Mouse (Mus musculus) hindbrain, embryonic 13.5 days (tissue): ENCODE measurements at regions not wholly inside any gene's neighbourhood (a gene's known extent, or its start where the extent isn't known, plus 50 kb on each side); places are given as distances from the start of the nearest gene placed in this dataset.

Source experiments
- ATAC-seq: fragments of 200-750 bp; cut with Nextera tagmentation; 2 replicates; pipeline ENCODE4 v1.8.0; 2017; ENCODE audit warnings: moderate TSS enrichment; ENCODE audit not compliant: low FRiP score
- H3K27ac ChIP-seq: fragments of 300-500 bp; sonication (generic); 2 replicates; pipeline ENCODE4 v1.5.1; 2015; ENCODE audit warnings: inconsistent platforms, mild to moderate bottlenecking, moderate library complexity
- H3K27me3 ChIP-seq: fragments of 300-500 bp; sonication (generic); 2 replicates; pipeline ENCODE4 v1.6.1; 2015; ENCODE audit warnings: mild to moderate bottlenecking, inconsistent platforms
- H3K36me3 ChIP-seq: fragments of 300-500 bp; sonication (generic); 2 replicates; pipeline ENCODE4 v1.6.1; 2015; ENCODE audit warnings: mild to moderate bottlenecking, inconsistent platforms
- H3K4me1 ChIP-seq: fragments of 300-500 bp; sonication (generic); replicated peaks from 2 replicates; pipeline ENCODE4 v1.6.1; 2015; ENCODE audit warnings: inconsistent platforms
- H3K4me2 ChIP-seq: fragments of 300-500 bp; sonication (generic); 2 replicates; pipeline ENCODE4 v1.6.1; 2015; ENCODE audit warnings: inconsistent platforms, mild to moderate bottlenecking, moderate library complexity
- H3K4me3 ChIP-seq: fragments of 300-500 bp; sonication (generic); 2 replicates; pipeline ENCODE4 v1.5.1; 2015; ENCODE audit warnings: mild to moderate bottlenecking, inconsistent platforms
- H3K9ac ChIP-seq: fragments of 300-500 bp; sonication (generic); 2 replicates; pipeline ENCODE4 v1.6.1; 2015; ENCODE audit warnings: mild to moderate bottlenecking, inconsistent platforms
- H3K9me3 ChIP-seq: fragments of 300-500 bp; sonication (generic); 2 replicates; pipeline ENCODE4 v1.6.1; 2016; ENCODE audit warnings: inconsistent platforms
- WGBS: fragments of 180-500 bp; shearing (Covaris S2); methylation state at CpG from one replicate; pipeline ENCODE4 v1.1.7; 2015; 5-methylcytosine and 5-hydroxymethylcytosine counted together

DNA sequence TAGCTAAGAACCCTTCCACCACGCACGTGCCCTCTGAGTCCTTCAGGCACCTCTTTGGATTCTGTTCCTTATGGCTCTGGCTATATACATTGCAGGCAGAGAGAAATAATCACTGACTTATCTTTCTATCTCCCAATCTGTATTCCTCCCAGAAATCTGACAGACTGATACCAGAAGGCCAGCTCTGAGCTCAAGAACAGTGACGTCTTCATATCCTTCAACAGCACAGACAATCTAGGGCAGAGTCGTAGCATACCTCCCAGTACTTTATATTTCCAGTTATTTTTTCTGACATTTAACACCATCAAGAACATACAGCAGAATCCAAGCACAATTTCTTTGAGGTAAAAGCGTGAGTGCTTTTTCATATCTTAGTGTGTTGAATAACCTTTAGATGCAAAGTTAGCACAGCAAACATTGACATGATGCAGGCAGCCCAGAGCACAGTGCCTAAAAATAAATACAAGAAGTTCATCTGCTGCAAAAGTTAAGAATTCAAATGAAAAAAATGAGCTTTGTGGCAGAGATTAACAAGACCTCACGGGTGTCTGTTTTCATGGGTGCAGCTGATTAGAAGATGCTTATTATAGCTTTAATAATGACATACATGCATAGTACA lies 358.1 kb upstream of the Satb1 start:
- 92% methylated on average over 6 of the region's 6 CpGs for WGBS
- no peaks in the 10 kb centered on the region for H3K27me3 ChIP-seq
- no peaks in the 10 kb centered on the region for H3K9me3 ChIP-seq
- H3K27ac ChIP-seq = no peak overlapping the region
- no peaks in the 10 kb centered on the region for H3K36me3 ChIP-seq
- no peak for ATAC-seq
- H3K4me1 ChIP-seq = no peaks in the 10 kb centered on the region
- H3K9ac ChIP-seq = no peak overlapping the region
- H3K4me2 ChIP-seq = no peak overlapping the region
- no peak overlapping the region for H3K4me3 ChIP-seq

DNA sequence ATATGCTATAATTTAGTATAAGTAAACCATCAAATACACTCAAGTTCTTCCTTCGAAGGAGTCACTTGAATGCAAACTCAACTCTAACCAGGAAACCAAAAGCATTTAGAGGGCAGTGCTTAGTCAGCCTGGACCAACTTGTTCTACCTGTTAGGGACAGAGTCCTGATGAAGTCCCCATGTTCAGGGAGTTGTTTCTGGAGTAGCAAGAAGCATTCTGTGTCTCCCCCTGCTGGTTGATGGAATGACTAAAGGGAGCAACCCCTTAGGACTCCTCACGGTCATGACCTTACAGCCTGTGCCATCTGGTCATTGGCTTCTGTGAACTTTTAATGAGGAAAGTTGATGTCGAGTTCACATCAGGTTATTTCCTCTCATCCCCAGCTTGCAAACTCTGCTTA lies 349.6 kb upstream of the Satb1 start:
- Histone ChIP-seq H3K9me3 (0 out of 2 replicates have a peak, but pooled peaks cover 4% of the 10 kb centered on the region), H3K4me3 (no peak overlapping the region), H3K4me2 (no peak overlapping the region), H3K27me3 (no peaks in the 10 kb centered on the region), H3K27ac (no peak overlapping the region), H3K36me3 (no peaks in the 10 kb centered on the region), H3K4me1 (no peaks in the 10 kb centered on the region), H3K9ac (no peak overlapping the region)
- ATAC-seq = no peak
- 50% methylated on average over 3 of the region's 3 CpGs for WGBS

DNA sequence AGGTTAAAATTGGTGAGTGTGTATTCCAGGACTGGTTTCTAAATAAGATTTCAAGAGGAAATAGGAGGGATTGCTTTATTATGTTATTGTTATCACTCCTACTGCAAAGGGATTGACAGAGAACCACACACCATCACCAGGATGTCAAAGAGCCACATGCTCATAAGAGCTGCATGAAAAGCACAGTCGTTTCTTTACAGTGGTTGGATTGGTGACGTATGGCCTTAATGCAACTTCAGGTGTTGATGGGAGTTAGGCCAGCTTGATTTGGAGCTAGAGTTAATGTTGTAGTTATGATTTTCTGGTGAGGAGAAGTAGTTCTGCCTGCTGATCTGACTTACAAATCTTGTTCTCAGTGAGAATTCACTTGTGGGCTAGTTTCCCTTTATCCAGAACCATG lies 344.9 kb upstream of the Satb1 start:
- H3K4me2 ChIP-seq = no peak overlapping the region
- no peaks in the 10 kb centered on the region for H3K36me3 ChIP-seq
- ATAC-seq = no peak
- no peaks in the 10 kb centered on the region for H3K27me3 ChIP-seq
- no peak overlapping the region for H3K9ac ChIP-seq
- no peak overlapping the region for H3K27ac ChIP-seq
- H3K4me1 ChIP-seq = no peaks in the 10 kb centered on the region
- H3K9me3 ChIP-seq = 0 out of 2 replicates have a peak, but pooled peaks cover 4% of the 10 kb centered on the region
- no peak overlapping the region for H3K4me3 ChIP-seq
- 84% methylated on average over 2 of the region's 2 CpGs for WGBS

DNA sequence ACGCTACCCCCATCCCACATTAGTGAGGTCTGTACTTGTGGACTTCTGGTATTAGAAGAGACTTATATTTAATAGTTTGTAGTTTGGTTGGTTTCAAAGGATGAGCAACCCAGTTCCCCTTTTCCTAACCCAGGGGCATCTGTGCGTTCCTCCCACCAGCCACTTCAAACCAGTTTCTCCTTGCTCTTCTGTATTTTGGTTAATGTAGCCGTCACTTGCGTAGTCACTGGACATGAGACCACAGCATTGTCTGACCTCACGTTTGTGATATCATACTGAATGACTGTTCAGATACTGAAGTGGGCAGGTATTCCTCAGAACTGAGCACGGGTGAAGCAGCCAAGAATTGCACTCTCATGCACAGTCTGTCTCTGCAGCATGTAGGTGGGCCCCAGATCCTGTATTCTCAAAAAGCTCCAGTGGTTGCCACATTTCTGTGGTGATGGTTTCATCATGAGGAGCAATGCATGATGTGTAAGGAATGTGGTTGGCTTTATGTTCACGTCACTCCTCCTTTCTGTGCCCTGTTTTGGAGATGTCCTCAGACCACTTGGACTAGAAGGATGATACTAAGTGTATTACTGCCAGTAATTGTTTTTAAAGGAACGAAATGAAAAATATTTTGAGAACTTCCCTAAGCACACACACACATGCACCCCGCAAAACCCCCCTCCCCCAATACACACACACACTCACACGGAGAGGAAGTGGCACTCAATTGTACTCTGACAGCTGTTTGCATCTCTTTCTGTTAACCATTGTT lies 335.2 kb upstream of the Satb1 start:
- H3K9me3 ChIP-seq = no peaks in the 10 kb centered on the region
- H3K4me3 ChIP-seq = no peak overlapping the region
- H3K4me2 ChIP-seq = no peak overlapping the region
- ATAC-seq = no peak
- H3K27ac ChIP-seq = no peak overlapping the region
- WGBS = 90% methylated on average over 10 of the region's 10 CpGs
- no peaks in the 10 kb centered on the region for H3K4me1 ChIP-seq
- no peaks in the 10 kb centered on the region for H3K36me3 ChIP-seq
- H3K9ac ChIP-seq = no peak overlapping the region
- H3K27me3 ChIP-seq = no peaks in the 10 kb centered on the region

DNA sequence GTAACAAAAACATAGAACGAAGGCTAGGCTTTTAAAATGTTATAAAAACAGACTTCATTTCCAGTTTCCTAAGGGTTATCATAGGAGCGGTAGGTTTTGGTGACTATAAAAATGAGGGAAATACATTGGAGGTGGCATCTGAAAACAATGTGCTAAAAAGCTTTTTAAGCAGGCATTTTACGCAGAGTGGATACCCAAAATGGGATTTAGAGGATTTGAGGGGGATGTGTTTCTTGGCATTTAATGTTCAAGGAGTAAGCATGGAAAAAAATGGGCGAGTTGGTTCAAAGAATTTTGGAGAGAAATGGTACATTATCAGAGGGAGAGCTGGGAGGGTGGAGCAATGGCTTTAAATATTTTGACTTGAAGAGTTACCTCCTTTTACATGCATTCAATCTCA lies 334.6 kb upstream of the Satb1 start:
- no peak overlapping the region for H3K4me2 ChIP-seq
- H3K9ac ChIP-seq = no peak overlapping the region
- H3K27ac ChIP-seq = no peak overlapping the region
- H3K27me3 ChIP-seq = no peaks in the 10 kb centered on the region
- H3K4me1 ChIP-seq = no peaks in the 10 kb centered on the region
- no peaks in the 10 kb centered on the region for H3K36me3 ChIP-seq
- no peak for ATAC-seq
- no peak overlapping the region for H3K4me3 ChIP-seq
- WGBS = 94% methylated on average over 4 of the region's 4 CpGs
- H3K9me3 ChIP-seq = no peaks in the 10 kb centered on the region

DNA sequence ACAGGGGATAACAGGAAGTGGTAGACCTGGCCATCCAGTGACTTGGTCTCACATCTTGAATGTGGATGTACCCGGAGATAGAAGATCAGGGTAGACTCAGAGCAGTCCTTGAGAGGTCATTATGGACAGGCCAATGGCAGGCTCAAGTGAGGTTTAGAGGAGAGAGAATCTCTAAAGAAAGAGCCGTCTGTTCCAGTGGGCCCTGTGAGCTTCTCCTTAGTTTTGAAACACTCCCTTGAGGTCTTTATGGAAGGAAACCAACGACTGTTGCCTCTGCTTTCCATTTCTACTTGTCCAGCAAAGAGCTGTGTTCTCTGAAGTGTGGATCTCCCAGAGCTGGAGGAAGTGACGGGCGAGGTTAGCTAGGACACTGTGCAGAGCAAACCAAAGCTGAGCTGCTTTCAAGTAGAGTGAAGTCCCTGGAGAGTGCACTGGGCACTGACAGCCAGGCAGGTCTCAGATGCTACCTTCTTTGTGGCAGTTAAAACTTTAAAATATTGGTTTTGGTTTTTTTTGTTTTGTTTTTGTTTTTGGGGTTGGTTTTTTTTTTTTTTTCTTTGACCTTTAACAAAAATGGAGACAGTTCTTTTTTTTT lies 332.9 kb upstream of the Satb1 start:
- no peaks in the 10 kb centered on the region for H3K36me3 ChIP-seq
- H3K4me1 ChIP-seq = no peaks in the 10 kb centered on the region
- H3K27me3 ChIP-seq = no peaks in the 10 kb centered on the region
- no peak overlapping the region for H3K4me2 ChIP-seq
- H3K4me3 ChIP-seq = no peak overlapping the region
- H3K9me3 ChIP-seq = no peaks in the 10 kb centered on the region
- no peak overlapping the region for H3K9ac ChIP-seq
- 85% methylated on average over 5 of the region's 5 CpGs for WGBS
- H3K27ac ChIP-seq = no peak overlapping the region
- ATAC-seq = no peak

DNA sequence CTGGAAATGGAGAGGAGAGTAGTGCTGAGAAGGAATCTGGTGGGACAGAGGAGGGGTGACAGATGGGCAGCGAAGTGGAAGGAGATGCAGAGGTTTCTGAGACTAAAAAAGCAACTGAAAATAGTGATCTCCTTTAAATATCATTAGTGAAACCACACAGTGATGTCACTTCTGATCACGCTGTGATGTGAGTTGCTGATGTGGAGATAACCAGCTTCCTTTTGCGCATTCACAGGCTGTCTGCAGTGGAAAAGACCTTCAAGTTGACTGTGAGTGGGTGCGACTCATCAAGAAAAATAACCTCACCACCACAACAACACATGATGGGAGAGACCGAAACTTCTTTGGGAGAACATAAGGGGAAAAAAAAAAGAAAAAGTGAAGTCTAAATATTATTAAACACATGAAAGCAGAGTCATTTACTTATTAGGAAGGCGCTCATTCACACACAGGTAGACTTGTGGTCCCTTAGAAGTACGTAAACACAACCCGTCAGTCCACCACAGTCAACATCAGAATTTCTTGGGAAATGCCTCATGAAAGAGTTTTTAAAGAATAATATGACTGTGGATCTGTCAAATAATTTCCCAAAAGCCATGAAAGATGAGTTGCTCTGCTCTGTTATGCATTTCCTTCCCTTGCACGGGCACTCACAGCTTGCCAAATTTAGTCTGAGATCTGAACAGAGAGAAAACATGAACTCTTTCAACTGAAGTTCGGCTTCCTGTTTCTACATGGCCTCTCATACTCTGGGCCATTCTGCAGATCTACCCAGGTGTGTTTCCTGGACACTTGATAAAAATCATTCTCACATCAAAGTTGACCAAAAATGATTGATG lies 329.7 kb upstream of the Satb1 start:
- no peaks in the 10 kb centered on the region for H3K27me3 ChIP-seq
- WGBS = 92% methylated on average over 10 of the region's 10 CpGs
- H3K9ac ChIP-seq = no peak overlapping the region
- H3K4me2 ChIP-seq = no peak overlapping the region
- H3K4me1 ChIP-seq = no peaks in the 10 kb centered on the region
- no peak overlapping the region for H3K27ac ChIP-seq
- H3K36me3 ChIP-seq = no peaks in the 10 kb centered on the region
- H3K9me3 ChIP-seq = no peaks in the 10 kb centered on the region
- no peak overlapping the region for H3K4me3 ChIP-seq
- no peak for ATAC-seq

DNA sequence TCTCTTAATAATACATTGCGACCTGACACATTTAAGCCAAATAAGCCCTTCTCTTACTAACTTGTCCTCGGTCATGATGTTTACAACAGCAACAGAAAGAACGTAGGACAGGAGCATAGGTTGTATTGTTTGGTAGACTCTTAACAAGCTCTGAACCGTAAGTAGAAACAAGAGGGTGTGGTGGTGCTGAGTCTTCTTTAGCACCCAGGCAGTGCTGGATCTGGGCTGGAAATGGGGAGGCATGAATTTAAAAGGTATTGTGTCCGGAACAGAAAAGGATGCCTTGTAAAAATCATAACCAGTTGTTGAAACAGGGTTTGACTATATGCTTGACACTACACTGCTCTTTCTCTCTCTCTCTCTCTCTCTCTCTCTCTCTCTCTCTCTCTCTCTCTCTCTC lies 317.4 kb upstream of the Satb1 start:
- H3K4me2 ChIP-seq = no peak overlapping the region
- H3K27ac ChIP-seq = no peak overlapping the region
- no peaks in the 10 kb centered on the region for H3K4me1 ChIP-seq
- H3K36me3 ChIP-seq = no peaks in the 10 kb centered on the region
- no peak for ATAC-seq
- no peak overlapping the region for H3K9ac ChIP-seq
- H3K27me3 ChIP-seq = no peaks in the 10 kb centered on the region
- H3K9me3 ChIP-seq = no peaks in the 10 kb centered on the region
- no peak overlapping the region for H3K4me3 ChIP-seq
- WGBS = 97% methylated on average over 5 of the region's 5 CpGs

DNA sequence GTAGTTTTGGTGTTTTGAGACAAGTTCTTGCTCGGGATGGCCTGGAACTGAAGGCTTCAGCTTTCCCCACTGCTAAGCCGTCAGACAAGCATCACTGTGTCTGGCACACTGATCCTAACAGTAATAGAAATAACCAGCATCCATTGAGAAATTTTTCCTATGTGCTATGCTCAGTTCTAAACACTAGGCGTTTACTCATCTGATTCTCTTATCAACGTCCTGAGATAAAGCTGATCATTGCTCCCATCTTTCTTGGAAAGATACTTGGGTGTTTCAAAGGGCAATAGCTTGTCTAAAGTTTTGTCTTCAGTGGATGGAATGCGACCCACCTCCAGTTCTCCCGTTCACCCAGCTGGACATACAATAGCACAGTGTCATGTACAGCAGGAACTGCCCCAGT lies 316.7 kb upstream of the Satb1 start:
- Histone ChIP-seq H3K36me3 (no peaks in the 10 kb centered on the region), H3K27ac (no peak overlapping the region), H3K4me1 (no peaks in the 10 kb centered on the region), H3K27me3 (no peaks in the 10 kb centered on the region), H3K9me3 (no peaks in the 10 kb centered on the region), H3K4me3 (no peak overlapping the region), H3K9ac (no peak overlapping the region), H3K4me2 (no peak overlapping the region)
- WGBS = 89% methylated on average over 6 of the region's 6 CpGs
- ATAC-seq = no peak

DNA sequence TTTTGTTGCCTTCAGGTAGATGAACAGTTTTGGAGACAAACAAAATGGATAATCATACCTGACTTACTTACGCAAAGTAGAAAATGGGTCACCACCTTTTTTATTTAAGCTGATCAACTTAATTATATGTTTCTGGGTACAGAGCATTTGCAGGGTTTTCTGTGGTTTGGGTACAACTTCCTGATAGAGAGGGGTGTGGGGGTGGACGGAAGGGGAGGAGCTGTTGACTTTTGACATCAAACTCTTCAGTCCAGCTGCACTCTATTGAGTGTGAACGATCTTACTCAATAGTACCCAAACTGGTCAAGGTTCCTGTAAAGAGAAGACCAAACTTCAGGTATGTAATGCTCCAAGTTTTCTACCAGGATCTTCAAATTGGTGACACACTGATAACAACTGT lies 316.0 kb upstream of the Satb1 start:
- Histone ChIP-seq H3K9me3 (no peaks in the 10 kb centered on the region), H3K27ac (no peak overlapping the region), H3K4me2 (no peak overlapping the region), H3K36me3 (no peaks in the 10 kb centered on the region), H3K4me1 (no peaks in the 10 kb centered on the region), H3K4me3 (no peak overlapping the region), H3K9ac (no peak overlapping the region), H3K27me3 (no peaks in the 10 kb centered on the region)
- ATAC-seq = no peak
- 91% methylated on average over 3 of the region's 3 CpGs for WGBS

DNA sequence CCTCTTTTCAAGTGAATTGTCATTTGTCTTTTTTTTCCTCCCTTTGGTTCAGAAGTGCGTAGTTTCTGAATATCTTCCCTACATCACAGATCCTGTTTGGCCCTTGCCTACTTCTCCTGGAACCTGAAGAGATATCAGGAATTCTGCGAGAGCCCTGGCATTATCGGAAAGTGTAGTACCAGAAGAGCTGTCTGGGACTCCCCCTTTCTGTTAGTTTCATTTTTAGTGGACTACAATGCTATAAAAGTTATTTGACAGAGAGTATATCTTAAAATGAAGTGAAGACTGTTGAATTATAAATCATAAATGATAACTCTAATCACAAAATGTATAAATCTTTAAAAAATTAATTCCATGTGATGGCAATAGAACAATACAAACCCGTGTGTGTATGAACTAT lies 270.8 kb upstream of the Satb1 start:
- WGBS = 86% methylated on average over 4 of the region's 4 CpGs
- no peak overlapping the region for H3K4me2 ChIP-seq
- H3K9me3 ChIP-seq = no peaks in the 10 kb centered on the region
- no peaks in the 10 kb centered on the region for H3K4me1 ChIP-seq
- no peak overlapping the region for H3K27ac ChIP-seq
- no peak overlapping the region for H3K4me3 ChIP-seq
- H3K36me3 ChIP-seq = no peaks in the 10 kb centered on the region
- H3K9ac ChIP-seq = no peak overlapping the region
- H3K27me3 ChIP-seq = no peaks in the 10 kb centered on the region
- ATAC-seq = no peak

DNA sequence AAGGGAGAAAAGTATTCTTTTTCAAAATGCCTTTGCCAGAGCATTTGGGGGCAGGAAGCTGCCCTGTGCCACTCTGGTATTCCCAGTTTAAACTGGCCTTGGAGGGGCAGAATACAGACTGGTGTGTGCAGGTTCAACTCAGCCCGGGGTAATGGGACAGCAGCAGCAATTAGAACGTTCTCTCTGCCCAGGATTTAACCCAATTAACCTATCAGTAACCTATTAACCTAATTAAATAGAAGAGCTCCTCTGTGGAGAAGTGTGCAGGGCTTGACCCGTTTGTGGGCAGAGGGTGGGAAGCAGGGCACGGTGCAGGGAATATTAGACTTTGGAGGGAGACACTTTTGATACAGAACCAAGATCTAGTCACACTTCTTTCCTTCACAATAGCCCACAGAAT lies 252.7 kb upstream of the Satb1 start:
- Histone ChIP-seq H3K9me3 (no peaks in the 10 kb centered on the region), H3K4me1 (no peaks in the 10 kb centered on the region), H3K27ac (no peak overlapping the region), H3K27me3 (no peaks in the 10 kb centered on the region), H3K36me3 (no peaks in the 10 kb centered on the region), H3K4me2 (no peak overlapping the region), H3K9ac (no peak overlapping the region), H3K4me3 (no peak overlapping the region)
- 68% methylated on average over 4 of the region's 4 CpGs for WGBS
- ATAC-seq = no peak
